Mouse (Mus musculus) neural tube, embryonic 11.5 days (tissue): ENCODE measurements around the gene Ubac1. TPM values are rescaled to one million over a fixed set of nuclear protein-coding genes. Genes with fewer than 3 reads are reported as not detected.

ENCODE experiments used
- ATAC-seq: fragments of 200-750 bp; cut with Nextera tagmentation; 2 replicates; pipeline ENCODE4 v1.8.0; 2017; ENCODE audit warnings: moderate number of reproducible peaks, mild to moderate bottlenecking, moderate TSS enrichment, moderate library complexity; ENCODE audit not compliant: insufficient read depth, low FRiP score, low TSS enrichment
- DNase-seq: peaks from one replicate; pipeline ENCODE4 v3.0.0-alpha.2; 2015; ENCODE audit warnings: low spot score
- H3K27ac ChIP-seq: fragments of 300-500 bp; sonication (generic); 2 replicates; pipeline ENCODE4 v1.5.1; 2014; ENCODE audit warnings: low read depth, mild to moderate bottlenecking, low read length
- H3K27me3 ChIP-seq: fragments of 300-500 bp; sonication (generic); 2 replicates; pipeline ENCODE4 v1.6.1; 2014; ENCODE audit warnings: mild to moderate bottlenecking, low read length, mixed read lengths; ENCODE audit not compliant: control insufficient read depth, insufficient read depth
- H3K36me3 ChIP-seq: fragments of 300-500 bp; sonication (generic); 2 replicates; pipeline ENCODE4 v1.6.1; 2014; ENCODE audit warnings: mild to moderate bottlenecking, low read length, moderate library complexity, mixed read lengths; ENCODE audit not compliant: control insufficient read depth, insufficient read depth
- H3K4me1 ChIP-seq: fragments of 300-500 bp; sonication (generic); 2 replicates; pipeline ENCODE4 v1.6.1; 2014; ENCODE audit warnings: low read length, mixed read lengths; ENCODE audit not compliant: control insufficient read depth, insufficient read depth
- H3K4me2 ChIP-seq: fragments of 300-500 bp; sonication (generic); 2 replicates; pipeline ENCODE4 v1.6.1; 2014; ENCODE audit warnings: low read depth, mild to moderate bottlenecking, moderate library complexity
- H3K4me3 ChIP-seq: fragments of 300-500 bp; sonication (generic); 2 replicates; pipeline ENCODE4 v1.5.1; 2014; ENCODE audit warnings: low read depth, low read length
- H3K9ac ChIP-seq: fragments of 300-500 bp; sonication (generic); 2 replicates; pipeline ENCODE4 v1.6.1; 2014; ENCODE audit warnings: mild to moderate bottlenecking, low read length
- H3K9me3 ChIP-seq: fragments of 300-500 bp; sonication (generic); 2 replicates; pipeline ENCODE4 v1.6.1; 2016; ENCODE audit warnings: low read length; ENCODE audit not compliant: control insufficient read depth
- WGBS: fragments of 180-500 bp; shearing (Covaris S2); extraction: QIAGEN DNeasy Blood & Tissue Kit; methylation state at CpG from one replicate; pipeline ENCODE4 v1.1.7; 2014; 5-methylcytosine and 5-hydroxymethylcytosine counted together
- polyA plus RNA-seq: library from polyadenylated mRNA; unstranded; fragments of >200 nt; fragmentation: Nextera tagmentation; extraction: Ambion mirVana; gene quantifications from 2 replicates; pipeline ENCODE4 v1.2.1, GENCODE M21; 2014

Ubac1 gene
- polyA plus RNA-seq, result 107 and 114 TPM in 2 replicates

DNA sequence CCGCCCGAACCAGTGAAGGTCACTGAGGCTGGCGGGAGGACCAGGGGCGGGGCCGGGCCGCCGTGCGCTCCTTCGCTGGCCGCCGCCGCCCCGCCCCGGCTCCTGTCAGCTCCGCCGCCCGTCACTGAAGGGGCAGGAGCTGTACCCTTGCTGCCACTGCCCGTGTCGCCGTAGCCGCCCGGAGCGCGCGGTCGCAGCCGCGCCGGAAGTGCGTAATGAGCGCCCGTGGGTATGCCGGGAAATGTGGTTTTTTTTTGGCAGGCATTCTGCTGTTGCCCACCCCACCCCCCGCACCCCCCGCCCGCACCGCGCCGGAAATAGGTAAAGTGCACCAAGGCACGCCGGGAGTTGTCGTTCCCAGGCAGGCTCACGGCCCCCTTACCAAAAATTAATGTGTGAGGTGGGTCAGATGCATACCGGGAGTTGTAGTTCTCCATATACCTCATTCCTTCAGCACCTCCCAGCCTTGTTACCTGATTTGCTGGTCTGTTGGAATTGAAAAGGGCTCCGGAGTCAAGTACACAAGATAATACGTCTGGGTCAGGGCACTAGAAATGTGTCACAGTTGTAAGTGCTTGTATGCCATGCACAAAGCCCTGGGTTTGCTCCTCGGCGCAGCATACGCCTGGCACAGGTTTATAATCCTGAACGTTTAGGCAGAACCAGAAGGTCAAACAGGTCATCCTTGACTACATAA, at the start of gene Ubac1:
TSS of gene Ubac1 (minus strand) at position 187 of the 697 bp plus-strand sequence.
- WGBS, result 7% methylated on average over 49 of the region's 50 CpGs

GRCm38 (mm10) chr2:26068592-26068991, 47.0 kb upstream of the Ubac1 start:
- no peaks in the 10 kb centered on the region for H3K27me3 ChIP-seq
- H3K4me1 ChIP-seq, result no peaks in the 10 kb centered on the region
- no peak overlapping the region for H3K9ac ChIP-seq
- no peaks in the 10 kb centered on the region for H3K36me3 ChIP-seq
- no peak for DNase-seq
- no peak overlapping the region for H3K27ac ChIP-seq
- H3K4me2 ChIP-seq, result no peak overlapping the region
- H3K4me3 ChIP-seq, result no peak overlapping the region
- ATAC-seq, result no peak
- no peaks in the 10 kb centered on the region for H3K9me3 ChIP-seq
- WGBS, result 89% methylated on average over 1 of the region's 1 CpGs

More for the DNA sequence above, at the start of gene Ubac1:
- ATAC-seq (peak; percentile 93), DNase-seq (peak; percentile 92)
- H3K4me2 ChIP-seq, result peak within 1 kb of the TSS; percentile 58
- H3K9me3 ChIP-seq, result no peaks in the 10 kb centered on the region
- H3K36me3 ChIP-seq, result no peaks in the 10 kb centered on the region
- H3K27ac ChIP-seq, result peak within 1 kb of the TSS; percentile 70; the same call in 1 of the 2 replicates
- no peaks in the 10 kb centered on the region for H3K27me3 ChIP-seq
- peaks cover 10% of the 10 kb centered on the region for H3K4me1 ChIP-seq
- H3K4me3 ChIP-seq, result peak within 1 kb of the TSS; percentile 79
- H3K9ac ChIP-seq, result peak within 1 kb of the TSS; percentile 52

- Histone ChIP-seq H3K36me3 (no peaks in the 10 kb centered on the region), H3K4me2 (no peak overlapping the region), H3K4me3 (no peak overlapping the region), H3K9ac (no peak overlapping the region), H3K4me1 (no peaks in the 10 kb centered on the region), H3K27ac (no peak overlapping the region), H3K9me3 (no peaks in the 10 kb centered on the region), H3K27me3 (no peaks in the 10 kb centered on the region)
- ATAC-seq, result no peak
- no peak for DNase-seq
- WGBS, result 83% methylated on average over 7 of the region's 7 CpGs
These were observed 46.6 kb upstream of the Ubac1 start for GRCm38 (mm10) chr2:26068175-26068574.

DNA sequence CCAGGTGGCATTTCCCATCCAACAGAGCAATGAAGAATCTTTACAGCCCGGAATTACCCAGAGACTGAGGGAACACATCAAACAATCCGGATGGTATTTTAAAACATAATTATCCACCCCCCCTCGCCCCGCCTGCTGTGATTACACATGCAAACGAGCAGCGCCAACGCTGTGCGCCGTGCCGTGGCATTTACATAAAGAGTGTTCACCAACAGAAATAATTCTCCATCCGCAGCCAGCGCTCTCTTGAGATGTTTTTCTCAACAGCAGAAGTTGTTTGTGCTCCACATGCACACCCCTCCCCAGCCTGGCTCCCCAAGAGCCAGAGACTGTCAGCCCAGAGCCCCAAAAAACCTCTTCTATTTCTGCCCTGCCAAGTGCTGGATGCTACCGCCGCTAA, 45.0 kb upstream of the Ubac1 start:
- H3K36me3 ChIP-seq, result no peaks in the 10 kb centered on the region
- no peaks in the 10 kb centered on the region for H3K27me3 ChIP-seq
- no peak overlapping the region for H3K27ac ChIP-seq
- H3K9ac ChIP-seq, result no peak overlapping the region
- no peaks in the 10 kb centered on the region for H3K9me3 ChIP-seq
- no peaks in the 10 kb centered on the region for H3K4me1 ChIP-seq
- H3K4me3 ChIP-seq, result no peak overlapping the region
- DNase-seq, result no peak
- H3K4me2 ChIP-seq, result no peak overlapping the region
- ATAC-seq, result no peak
- 50% methylated on average over 14 of the region's 14 CpGs for WGBS

GRCm38 (mm10) chr2:26062742-26063427, 41.3 kb upstream of the Ubac1 start:
- Histone ChIP-seq H3K36me3 (no peaks in the 10 kb centered on the region), H3K27me3 (no peaks in the 10 kb centered on the region), H3K9ac (no peak overlapping the region), H3K4me2 (no peak overlapping the region), H3K4me3 (no peak overlapping the region), H3K4me1 (no peaks in the 10 kb centered on the region), H3K27ac (no peak overlapping the region), H3K9me3 (no peaks in the 10 kb centered on the region)
- no peak for DNase-seq
- WGBS, result 81% methylated on average over 13 of the region's 13 CpGs
- no peak for ATAC-seq

GRCm38 (mm10) chr2:26062241-26062640, 40.7 kb upstream of the Ubac1 start:
- no peak overlapping the region for H3K27ac ChIP-seq
- no peak overlapping the region for H3K4me3 ChIP-seq
- H3K9ac ChIP-seq, result no peak overlapping the region
- H3K4me1 ChIP-seq, result no peaks in the 10 kb centered on the region
- DNase-seq (no peak), ATAC-seq (no peak)
- H3K36me3 ChIP-seq, result no peaks in the 10 kb centered on the region
- WGBS, result 76% methylated on average over 4 of the region's 4 CpGs
- H3K9me3 ChIP-seq, result no peaks in the 10 kb centered on the region
- H3K27me3 ChIP-seq, result no peaks in the 10 kb centered on the region
- H3K4me2 ChIP-seq, result no peak overlapping the region

- Histone ChIP-seq H3K9ac (no peak overlapping the region), H3K4me1 (no peaks in the 10 kb centered on the region), H3K9me3 (no peaks in the 10 kb centered on the region), H3K4me3 (no peak overlapping the region), H3K27me3 (no peaks in the 10 kb centered on the region), H3K4me2 (no peak overlapping the region), H3K36me3 (no peaks in the 10 kb centered on the region), H3K27ac (no peak overlapping the region)
- WGBS, result 64% methylated on average over 21 of the region's 21 CpGs
- DNase-seq, result no peak
- ATAC-seq, result no peak
These were observed 39.6 kb upstream of the Ubac1 start for GRCm38 (mm10) chr2:26061018-26061666.

GRCm38 (mm10) chr2:26057053-26057452, 35.5 kb upstream of the Ubac1 start:
- 96% methylated on average over 7 of the region's 7 CpGs for WGBS
- H3K9me3 ChIP-seq, result no peaks in the 10 kb centered on the region
- no peaks in the 10 kb centered on the region for H3K36me3 ChIP-seq
- no peak overlapping the region for H3K4me2 ChIP-seq
- no peak overlapping the region for H3K9ac ChIP-seq
- H3K4me3 ChIP-seq, result no peak overlapping the region
- no peaks in the 10 kb centered on the region for H3K4me1 ChIP-seq
- no peaks in the 10 kb centered on the region for H3K27me3 ChIP-seq
- H3K27ac ChIP-seq, result no peak overlapping the region
- ATAC-seq (no peak), DNase-seq (no peak)
